Comparison of ENCODE assay signal across 8 mouse cellular contexts in genomic region chrX:105069671-105070503, GRCm38 (mm10). TPM values are rescaled to one million over a fixed set of nuclear protein-coding genes. Genes with fewer than 3 reads are reported as not detected.
DNase-seq lines count a peak whose midpoint lies in the region; ATAC-seq and TF ChIP-seq lines count a peak whose summit lies in the region.

No protein-coding gene starts in this region.

- H3K79me2 ChIP-seq in liver, adult 2 months (ENCODE audit: control insufficient read depth, insufficient read depth, low read length) = no peaks in the 10 kb centered on the region

- no peaks in the 10 kb centered on the region for H3K9me3 ChIP-seq in erythroblast, embryonic 14.5 days (ENCODE audit: control insufficient read depth, low read length)
- H3K9me3 ChIP-seq in heart, embryonic 11.5 days (replicated peaks; ENCODE audit: control insufficient read depth, low read length) = no peaks in the 10 kb centered on the region
- no peaks in the 10 kb centered on the region for H3K9me3 ChIP-seq in kidney, embryonic 16.5 days (ENCODE audit: low read length)
- H3K9me3 ChIP-seq in stomach, embryonic 14.5 days (ENCODE audit: control insufficient read depth, low read depth, low read length) = no peaks in the 10 kb centered on the region

- H3K27ac ChIP-seq in heart, embryonic 11.5 days (ENCODE audit: low read depth, low read length) = no peak overlapping the region
- H3K27ac ChIP-seq in kidney, embryonic 16.5 days (ENCODE audit: low read length) = peak overlapping the region; percentile 75
- H3K27ac ChIP-seq in liver, adult 2 months (replicated peaks; ENCODE audit: insufficient read depth, low read depth, low read length) = no peak overlapping the region
- H3K27ac ChIP-seq in stomach, embryonic 14.5 days (ENCODE audit: low read length) = peak overlapping the region; percentile 63; the same call in 1 of the 2 replicates

- H3K4me3 ChIP-seq in erythroblast, embryonic 14.5 days (replicated peaks) = peak overlapping the region; percentile 68
- peak overlapping the region; percentile 66 for H3K4me3 ChIP-seq in heart, embryonic 11.5 days (ENCODE audit: low read depth, low read length)
- H3K4me3 ChIP-seq in kidney, embryonic 16.5 days (ENCODE audit: low read length) = peak overlapping the region; percentile 72
- H3K4me3 ChIP-seq in liver, adult 2 months (ENCODE audit: insufficient read depth, low read depth, low read length) = peak overlapping the region; percentile 82
- peak overlapping the region; percentile 45 for H3K4me3 ChIP-seq in stomach, embryonic 14.5 days (ENCODE audit: low read depth, low read length)

- no peak for TF ChIP-seq POLR2A in brain, embryonic 14.5 days (IDR thresholded peaks at IDR 0.05; ENCODE audit: borderline replicate concordance, extremely low read depth, insufficient read depth, insufficient read length, poor library complexity, severe bottlenecking)
- no peak for TF ChIP-seq POLR2A in liver, adult 2 months (IDR thresholded peaks at IDR 0.05; ENCODE audit: extremely low read depth, insufficient read depth, low read length)

- H3K9ac ChIP-seq in heart, embryonic 11.5 days (ENCODE audit: low read depth, low read length) = peak overlapping the region; percentile 68
- H3K9ac ChIP-seq in kidney, embryonic 16.5 days (replicated peaks; ENCODE audit: low read length) = peak overlapping the region; percentile 73
- H3K9ac ChIP-seq in liver, adult 2 months (ENCODE audit: low read depth, low read length) = peak overlapping the region; percentile 54; the same call in 1 of the 2 replicates
- H3K9ac ChIP-seq in stomach, embryonic 14.5 days (replicated peaks; ENCODE audit: low read depth, low read length) = peak overlapping the region; percentile 42; the same call in 1 of the 2 replicates

- H3K36me3 ChIP-seq in erythroblast, embryonic 14.5 days (ENCODE audit: control insufficient read depth) = peaks cover 39% of the 10 kb centered on the region
- peaks cover 10% of the 10 kb centered on the region for H3K36me3 ChIP-seq in heart, embryonic 11.5 days (ENCODE audit: control insufficient read depth, insufficient read depth, low read length)
- peaks cover 24% of the 10 kb centered on the region for H3K36me3 ChIP-seq in kidney, embryonic 16.5 days (ENCODE audit: insufficient read depth, low read length)
- H3K36me3 ChIP-seq in liver, adult 2 months (ENCODE audit: control insufficient read depth, insufficient read depth, low read length) = peaks cover 4% of the 10 kb centered on the region; the same call in 1 of the 2 replicates
- peaks cover 6% of the 10 kb centered on the region; the same call in 1 of the 2 replicates for H3K36me3 ChIP-seq in stomach, embryonic 14.5 days (ENCODE audit: control insufficient read depth, insufficient read depth, low read length)

- ATAC-seq in heart, embryonic 11.5 days (replicated peaks; ENCODE audit: insufficient number of reproducible peaks, low FRiP score, low TSS enrichment) = peak; percentile 81
- peak; percentile 97 for ATAC-seq in kidney, embryonic 16.5 days (ENCODE audit: low FRiP score, low TSS enrichment)
- ATAC-seq in stomach, embryonic 14.5 days (ENCODE audit: insufficient number of reproducible peaks, insufficient read depth, low FRiP score, low read depth) = peak; percentile 94

- WGBS in heart, embryonic 11.5 days (ENCODE audit: insufficient replicate concordance) = under 1% methylated on average over 32 of the region's 32 CpGs
- 2% methylated on average over 30 of the region's 32 CpGs for WGBS in kidney, embryonic 16.5 days
- under 1% methylated on average over 31 of the region's 32 CpGs for WGBS in liver, adult 2 months
- under 1% methylated on average over 32 of the region's 32 CpGs for WGBS in stomach, embryonic 14.5 days

- DNase-seq in CD4-positive helper T cell, adult 2 months (ENCODE audit: low read depth, low spot score) = peak; percentile 78
- peak; percentile 97 for DNase-seq in brain, embryonic 14.5 days (ENCODE audit: low read depth)
- DNase-seq in liver, adult 2 months (ENCODE audit: extremely low read depth, low read depth, low spot score) = peak; percentile 84
- peak; percentile 81 for DNase-seq in naive thymus-derived CD4-positive, alpha-beta T cell, adult 2 months (ENCODE audit: low read depth)

- peak overlapping the region; percentile 68 for H3K4me2 ChIP-seq in heart, embryonic 11.5 days
- peak overlapping the region; percentile 67 for H3K4me2 ChIP-seq in kidney, embryonic 16.5 days (replicated peaks; ENCODE audit: low read depth, low read length)
- peak overlapping the region; percentile 46 for H3K4me2 ChIP-seq in stomach, embryonic 14.5 days (replicated peaks; ENCODE audit: low read depth, low read length)

- no peaks in the 10 kb centered on the region for H3K27me3 ChIP-seq in erythroblast, embryonic 14.5 days (ENCODE audit: control insufficient read depth)
- no peaks in the 10 kb centered on the region for H3K27me3 ChIP-seq in heart, embryonic 11.5 days (ENCODE audit: control insufficient read depth, insufficient read depth, low read length)
- no peaks in the 10 kb centered on the region for H3K27me3 ChIP-seq in kidney, embryonic 16.5 days (ENCODE audit: insufficient read depth, low read length)
- H3K27me3 ChIP-seq in liver, adult 2 months (ENCODE audit: control insufficient read depth, insufficient read depth, low read length) = no peaks in the 10 kb centered on the region
- H3K27me3 ChIP-seq in stomach, embryonic 14.5 days (ENCODE audit: control insufficient read depth, insufficient read depth, low read length) = no peaks in the 10 kb centered on the region

- peak; percentile 48; the same call in 1 of the 2 replicates for TF ChIP-seq CTCF in brain, embryonic 14.5 days (IDR thresholded peaks at IDR 0.05; ENCODE audit: borderline replicate concordance, extremely low read depth, insufficient read depth, insufficient read length)
- 0 out of 2 replicates have a peak, but pooled peaks have one; percentile 18 for TF ChIP-seq CTCF in liver, adult 2 months (IDR thresholded peaks at IDR 0.05; ENCODE audit: low read depth, low read length)

- peaks cover 14% of the 10 kb centered on the region for H3K4me1 ChIP-seq in erythroblast, embryonic 14.5 days (ENCODE audit: control insufficient read depth)
- H3K4me1 ChIP-seq in heart, embryonic 11.5 days (ENCODE audit: control insufficient read depth, insufficient read depth, low read length) = peaks cover 3% of the 10 kb centered on the region; the same call in 1 of the 2 replicates
- H3K4me1 ChIP-seq in kidney, embryonic 16.5 days (ENCODE audit: insufficient read depth, low read length) = peaks cover 6% of the 10 kb centered on the region; the same call in 1 of the 2 replicates
- H3K4me1 ChIP-seq in liver, adult 2 months (ENCODE audit: control insufficient read depth, insufficient read depth, low read length) = peaks cover 3% of the 10 kb centered on the region
- 0 out of 2 replicates have a peak, but pooled peaks cover 4% of the 10 kb centered on the region for H3K4me1 ChIP-seq in stomach, embryonic 14.5 days (ENCODE audit: control insufficient read depth, insufficient read depth, low read length)

RNA-seq across cellular contexts. Expression of gene Pbdc1, which starts 9.7 kb away (rescaled TPM):
- polyA plus RNA-seq in brain, embryonic 14.5 days (2012; rRNA removed) = 12.5 and 12.9 TPM in 2 replicates
- polyA plus RNA-seq in erythroblast, embryonic 14.5 days (2012) = 1.1 and 1.2 TPM in 2 replicates
- 39.1 and 45.0 TPM in 2 replicates for polyA plus RNA-seq in heart, embryonic 11.5 days (2014; fragmentation: Nextera tagmentation; extraction: Ambion mirVana)
- 60.6 and 63.1 TPM in 2 replicates for polyA plus RNA-seq in kidney, embryonic 16.5 days (2015; fragmentation: Nextera tagmentation; extraction: Ambion mirVana)
- 10.3 and 12.8 TPM in 2 replicates for total RNA-seq in liver, adult 2 months (2014; rRNA removed)
- polyA plus RNA-seq in liver, adult 2 months (2012; rRNA removed) = 6.0 and 6.6 TPM in 2 replicates
- polyA plus RNA-seq in stomach, embryonic 14.5 days (2014; fragmentation: Nextera tagmentation; extraction: Ambion mirVana) = 52.7 and 72.2 TPM in 2 replicates

RNA-seq across cellular contexts. Expression of gene Magee1, which starts 50.3 kb away (rescaled TPM):
- polyA plus RNA-seq in brain, embryonic 14.5 days (2012; rRNA removed) = 118 and 144 TPM in 2 replicates
- 0.02 and 0.07 TPM in 2 replicates for polyA plus RNA-seq in erythroblast, embryonic 14.5 days (2012)
- polyA plus RNA-seq in heart, embryonic 11.5 days (2014; fragmentation: Nextera tagmentation; extraction: Ambion mirVana) = 7.9 and 10.7 TPM in 2 replicates
- 17.2 and 18.0 TPM in 2 replicates for polyA plus RNA-seq in kidney, embryonic 16.5 days (2015; fragmentation: Nextera tagmentation; extraction: Ambion mirVana)
- 0.92 and 1.3 TPM in 2 replicates for total RNA-seq in liver, adult 2 months (2014; rRNA removed)
- polyA plus RNA-seq in liver, adult 2 months (2012; rRNA removed) = 1.8 and 2.3 TPM in 2 replicates
- 14.6 and 16.2 TPM in 2 replicates for polyA plus RNA-seq in stomach, embryonic 14.5 days (2014; fragmentation: Nextera tagmentation; extraction: Ambion mirVana)

Comparison
In these comparisons a context has a peak if more than half of its experiments do, and no peak if none do; other contexts are left out.
1. H3K27ac ChIP-seq: peak in kidney, embryonic 16.5 days (single experiment) and stomach, embryonic 14.5 days (single experiment); none in heart, embryonic 11.5 days (single experiment) and liver, adult 2 months (single experiment).
2. Peak in every context shown above with its lines, with median percentiles within 50 percentile points of each other: DNase-seq, H3K4me3 ChIP-seq, ATAC-seq, H3K4me2 ChIP-seq and H3K9ac ChIP-seq.